Mouse (Mus musculus): ENCODE measurements at regions not wholly inside any gene's neighbourhood (a gene's known extent, or its start where the extent isn't known, plus 50 kb on each side); places are given as distances from the start of the nearest gene placed in this dataset.
"Not testable (repeated sequence)": the region's sequence is repeated elsewhere in the genome, so short reads cannot be mapped to it uniquely, and the experiment has no call there.

- in situ Hi-C loops (cut with MboI, MseI), result loop anchor here (5.0 kb wide), 1 partner anchor 54 kb away; no protein-coding TSS in a partner anchor
Observed at GRCm38 (mm10) chr9:27453476-27453875, 56.9 kb downstream of the Spata19 start.

DNA sequence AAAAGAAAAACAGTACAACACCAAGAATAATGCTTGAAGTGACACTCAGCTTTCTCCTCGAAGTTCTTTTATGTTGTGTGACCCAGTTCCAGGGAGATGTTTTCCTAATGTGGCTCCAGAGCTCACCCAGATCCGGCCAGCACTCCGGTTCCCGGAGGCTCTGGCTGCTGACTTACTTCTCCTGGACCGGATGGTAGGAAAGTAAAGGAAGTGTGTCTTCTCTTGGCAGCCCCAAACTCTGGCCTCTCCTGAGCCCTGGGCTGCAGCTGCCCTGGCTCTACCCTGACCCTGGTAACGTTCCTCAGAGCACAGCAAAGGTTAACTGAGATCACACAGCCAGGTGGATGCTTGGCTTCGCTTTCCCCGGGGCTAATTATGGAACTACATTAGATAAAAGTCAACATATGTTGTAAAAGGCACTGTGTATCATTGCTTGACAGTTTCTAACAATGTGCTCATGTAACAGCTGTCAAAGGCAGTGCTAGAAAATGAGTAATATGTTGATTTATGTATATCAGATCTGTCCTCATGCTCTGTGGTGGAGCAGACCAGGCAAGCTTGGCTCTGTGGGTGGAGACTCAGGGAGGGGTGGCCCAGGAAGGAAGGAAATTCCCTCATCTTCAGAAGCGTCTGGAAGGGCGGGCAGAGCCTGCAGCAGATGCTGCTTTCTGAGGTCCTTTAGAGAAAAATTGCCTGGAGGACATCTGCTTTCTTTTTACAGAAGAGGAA, 57.5 kb downstream of the Spata19 start:
- in situ Hi-C loops (cut with MboI, MseI), result loop anchor here (5.0 kb wide), 1 partner anchor 53 kb away; no protein-coding TSS in a partner anchor

DNA sequence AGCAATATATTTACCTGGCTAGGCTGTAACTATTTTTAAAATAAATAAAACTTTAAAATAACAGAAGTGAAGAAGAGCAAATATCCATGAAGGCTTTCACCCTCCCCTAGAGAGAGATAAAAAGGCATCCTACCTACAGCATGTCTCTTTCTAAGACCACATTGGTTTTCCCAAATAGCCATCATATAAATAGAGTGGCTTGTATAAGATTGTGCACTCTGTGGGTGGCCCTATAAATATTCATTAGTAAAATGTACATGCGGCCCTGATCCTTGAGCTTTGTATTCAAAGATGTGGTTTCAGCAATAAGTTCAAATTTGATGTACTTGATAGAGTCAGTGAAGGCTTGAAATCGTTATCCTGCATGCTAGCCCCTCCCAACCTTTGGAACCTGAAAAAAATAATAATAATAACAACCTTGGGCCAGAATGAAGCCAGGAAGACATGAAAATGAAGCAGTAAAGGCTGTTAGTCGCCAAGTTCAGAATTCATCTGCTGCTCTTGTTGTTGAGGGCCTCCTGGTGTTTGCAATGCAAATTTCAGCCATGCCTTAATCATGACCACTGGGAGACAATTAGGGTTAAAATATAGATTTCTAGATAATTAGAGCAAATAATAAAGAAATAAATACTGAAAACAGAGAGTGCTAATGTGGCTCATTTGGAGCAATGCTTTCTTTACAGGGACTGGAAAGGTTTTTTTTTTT, 61.9 kb downstream of the Spata19 start:
- in situ Hi-C loops (cut with MboI, MseI), result no loop called here

DNA sequence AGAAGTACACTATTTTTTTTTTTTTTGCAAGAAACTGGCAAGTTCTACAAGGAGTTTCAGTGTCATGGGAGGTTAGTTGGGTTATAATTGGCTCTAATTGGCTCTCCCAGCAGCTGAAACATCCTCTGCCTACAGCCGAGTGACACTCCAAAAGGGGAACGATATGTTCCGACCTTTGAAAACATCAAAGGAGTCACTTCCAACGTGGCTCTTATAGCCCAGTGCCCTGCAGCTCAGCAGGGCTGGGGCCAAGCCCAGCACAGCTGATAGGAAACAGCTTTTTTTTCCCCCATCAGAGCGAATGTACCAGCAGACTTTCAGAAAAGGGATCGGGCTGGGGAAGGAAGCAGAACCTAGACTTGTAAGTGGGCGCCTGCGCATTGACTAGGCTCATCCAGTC, 64.4 kb downstream of the Spata19 start:
- in situ Hi-C loops (cut with MboI, MseI), result no loop called here

- in situ Hi-C loops (cut with MboI, MseI), result no loop called here
Observed at GRCm38 (mm10) chr9:27464006-27464405, 67.4 kb downstream of the Spata19 start.

DNA sequence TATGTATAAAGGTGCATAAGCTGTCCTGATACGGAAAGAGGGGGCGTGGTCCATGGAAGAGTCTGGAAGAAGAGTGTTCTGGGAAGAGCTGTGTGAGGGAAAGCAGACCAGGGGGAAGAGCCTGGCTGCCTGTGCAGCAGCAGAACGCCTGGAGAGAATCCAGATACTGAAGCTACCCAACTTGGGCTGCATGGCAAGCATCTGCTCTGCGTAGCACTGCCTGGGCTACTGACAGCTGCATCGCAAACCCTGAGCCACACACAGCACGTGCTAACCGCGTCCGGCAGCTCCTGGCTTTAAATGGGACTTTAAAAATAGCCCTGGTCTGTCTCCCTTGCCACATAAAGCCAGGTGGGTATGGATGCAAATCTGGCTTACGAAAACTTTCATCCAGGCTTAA, 78.9 kb downstream of the Spata19 start:
- in situ Hi-C loops (cut with MboI, MseI), result no loop called here

- in situ Hi-C loops (cut with MboI, MseI), result no loop called here
Observed at GRCm38 (mm10) chr9:27476636-27477035, 80.0 kb downstream of the Spata19 start.

- in situ Hi-C loops (cut with MboI, MseI), result no loop called here
Observed at GRCm38 (mm10) chr9:27477079-27477687, 80.6 kb downstream of the Spata19 start.

DNA sequence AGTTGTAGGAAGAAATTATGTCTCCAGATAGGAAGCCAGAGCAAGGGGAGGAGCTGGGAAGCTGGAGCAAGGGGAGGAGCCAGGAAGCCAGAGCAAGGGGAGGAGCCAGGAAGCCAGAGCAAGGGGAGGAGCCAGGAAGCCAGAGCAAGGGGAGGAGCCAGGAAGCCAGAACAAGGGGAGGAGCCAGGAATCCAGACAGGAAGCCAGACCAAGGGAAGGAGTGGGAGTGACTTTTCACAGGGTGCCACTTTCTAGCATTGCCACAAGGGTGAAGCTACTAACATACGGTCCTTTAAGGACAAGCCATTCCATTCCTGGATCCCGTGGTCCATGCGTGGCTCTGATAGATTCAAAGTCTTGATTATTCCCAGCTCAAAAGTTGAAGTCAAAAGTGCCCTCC, 81.7 kb downstream of the Spata19 start:
- in situ Hi-C loops (cut with MboI, MseI), result no loop called here

GRCm38 (mm10) chr9:27501816-27502215, 105.2 kb downstream of the Spata19 start:
- in situ Hi-C loops (cut with MboI, MseI), result no loop called here

- in situ Hi-C loops (cut with MboI, MseI), result loop anchor here (5.0 kb wide), 1 partner anchor 57 kb away; no protein-coding TSS in a partner anchor
Observed at GRCm38 (mm10) chr9:27509157-27509556, 112.6 kb downstream of the Spata19 start.

DNA sequence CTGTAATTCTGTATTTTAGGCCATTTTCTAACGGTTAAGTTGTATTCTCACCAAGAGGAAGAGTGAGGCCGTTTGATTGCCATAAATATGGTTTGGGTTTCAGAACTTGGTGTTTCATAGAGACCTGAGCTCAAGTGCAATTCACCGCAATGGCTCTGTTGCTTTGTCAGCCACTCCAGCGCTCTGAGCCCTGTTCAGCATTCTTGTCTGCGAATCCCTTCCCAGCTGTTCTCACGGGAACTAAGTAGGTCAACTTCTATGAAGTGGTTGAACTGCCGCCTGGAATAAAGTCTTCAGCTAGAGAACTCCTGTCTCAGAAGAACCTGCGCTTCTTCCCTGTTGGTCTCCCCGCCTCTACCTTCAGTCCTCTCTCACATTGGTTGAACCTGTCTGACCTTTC, 113.1 kb downstream of the Spata19 start:
- in situ Hi-C loops (cut with MboI, MseI), result loop anchor here (5.0 kb wide), 1 partner anchor 57 kb away; no protein-coding TSS in a partner anchor

DNA sequence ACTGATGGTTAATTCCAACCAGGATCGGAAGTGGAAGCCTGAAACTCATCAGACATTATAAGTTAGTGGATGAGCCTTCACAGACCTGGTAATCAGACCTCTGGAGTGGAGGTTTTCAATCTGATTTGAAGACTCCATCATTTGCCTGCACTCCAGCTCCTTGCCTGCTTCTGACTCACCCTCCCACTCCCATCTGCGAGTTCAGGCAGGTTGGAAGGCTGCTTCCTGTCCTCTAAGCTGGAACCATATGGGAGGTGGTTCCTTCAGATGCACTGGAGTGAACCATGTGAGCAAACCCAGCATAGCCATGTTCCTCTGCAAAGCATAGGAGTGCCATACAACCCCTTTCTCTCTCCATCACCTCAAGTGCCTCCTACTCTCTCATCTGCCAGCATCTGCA, 114.6 kb downstream of the Spata19 start:
- in situ Hi-C loops (cut with MboI, MseI), result no loop called here

DNA sequence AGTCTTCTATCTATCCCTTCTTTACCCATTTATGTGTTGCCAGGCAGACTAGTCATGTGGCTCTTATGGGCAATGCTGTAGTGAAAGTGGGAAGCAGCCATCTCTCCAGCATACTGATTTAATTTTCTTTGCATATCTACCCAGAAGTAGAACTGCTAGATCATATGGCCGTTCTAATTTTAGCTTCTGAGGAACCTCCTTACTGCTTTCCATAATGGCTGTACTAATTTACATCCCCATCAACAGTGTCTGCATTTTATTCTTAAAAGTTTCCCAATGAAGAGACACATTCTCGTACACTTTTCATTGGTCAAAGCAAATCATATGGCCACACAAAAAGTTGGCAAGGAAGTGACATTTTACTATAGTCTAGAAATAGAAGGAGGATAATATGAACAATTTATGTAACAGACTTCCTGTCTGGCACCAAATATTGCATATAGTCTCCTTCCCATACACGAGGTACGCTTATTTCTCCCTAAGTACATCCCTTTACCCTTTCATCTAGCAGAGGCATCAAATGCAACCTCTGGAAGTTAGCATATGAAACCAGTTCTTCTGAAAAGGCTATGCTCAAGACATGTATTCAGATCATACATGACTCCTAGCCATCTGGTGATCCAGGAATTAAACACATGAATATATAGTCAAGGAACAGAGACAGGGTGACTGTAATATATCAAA, 119.0 kb downstream of the Spata19 start:
- in situ Hi-C loops (cut with MboI, MseI), result no loop called here

- in situ Hi-C loops (cut with MboI, MseI), result no loop called here
Observed at GRCm38 (mm10) chr9:27518031-27518430, 121.4 kb downstream of the Spata19 start.

DNA sequence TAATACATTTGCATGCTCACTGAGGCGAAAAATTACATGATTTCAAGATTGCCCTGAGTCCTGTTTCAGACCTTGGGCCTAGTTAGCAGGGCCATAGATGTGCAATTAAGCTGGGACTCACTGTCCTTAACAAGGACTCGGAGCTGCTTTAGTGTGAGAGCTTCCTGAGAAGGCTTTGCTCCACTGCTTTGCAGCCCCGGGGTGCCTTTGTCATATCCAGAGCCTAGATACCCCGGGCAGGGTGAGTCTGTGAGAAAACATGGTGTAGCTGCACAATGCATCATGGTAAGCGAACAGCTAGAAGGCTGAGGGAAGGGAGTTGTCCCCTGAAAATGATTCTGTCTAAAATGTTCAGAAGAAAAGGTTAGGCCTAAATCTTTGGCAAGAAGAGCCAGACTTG, 123.1 kb downstream of the Spata19 start:
- in situ Hi-C loops (cut with MboI, MseI), result no loop called here

- in situ Hi-C loops (cut with MboI, MseI), result no loop called here
Observed at GRCm38 (mm10) chr9:27521181-27521580, 124.6 kb downstream of the Spata19 start.

- in situ Hi-C loops (cut with MboI, MseI), result no loop called here
Observed at GRCm38 (mm10) chr9:27526681-27527080, 130.1 kb downstream of the Spata19 start.

GRCm38 (mm10) chr9:27538480-27538879, 141.9 kb downstream of the Spata19 start:
- in situ Hi-C loops (cut with MboI, MseI), result no loop called here

GRCm38 (mm10) chr9:27541585-27542151, 145.1 kb downstream of the Spata19 start:
- in situ Hi-C loops (cut with MboI, MseI), result no loop called here

DNA sequence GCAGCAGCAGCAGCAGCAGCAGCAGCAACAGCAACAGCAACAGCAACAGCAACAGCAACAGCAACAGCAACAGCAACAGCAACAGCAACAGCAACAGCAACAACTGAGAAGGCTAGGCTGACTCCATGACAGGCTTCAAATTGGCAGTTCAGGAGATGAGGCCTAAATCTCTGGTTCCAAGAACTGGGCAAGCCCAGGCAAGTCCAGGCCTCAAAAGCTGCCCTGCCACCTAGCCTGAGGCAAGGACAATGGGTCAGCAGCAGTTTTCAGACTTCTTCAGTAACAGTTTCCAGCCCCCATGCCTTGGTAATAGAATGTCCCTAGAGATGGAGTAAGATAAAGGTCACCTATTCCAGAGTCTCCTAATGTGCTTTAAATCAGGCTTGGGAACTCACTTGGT, 158.1 kb downstream of the Spata19 start:
- in situ Hi-C loops (cut with MboI, MseI), result not testable (repeated sequence)

Data from regulatory T cell (primary cell).